Mouse (Mus musculus) heart, adult 11 months (tissue): ENCODE measurements at regions not wholly inside any gene's neighbourhood (a gene's known extent, or its start where the extent isn't known, plus 50 kb on each side); places are given as distances from the start of the nearest gene placed in this dataset.
"Not testable (repeated sequence)": the region's sequence is repeated elsewhere in the genome, so short reads cannot be mapped to it uniquely, and the experiment has no call there.

Experiments used
- DNase-seq: peaks from one replicate; pipeline ENCODE4 v3.0.0; 2022

DNA sequence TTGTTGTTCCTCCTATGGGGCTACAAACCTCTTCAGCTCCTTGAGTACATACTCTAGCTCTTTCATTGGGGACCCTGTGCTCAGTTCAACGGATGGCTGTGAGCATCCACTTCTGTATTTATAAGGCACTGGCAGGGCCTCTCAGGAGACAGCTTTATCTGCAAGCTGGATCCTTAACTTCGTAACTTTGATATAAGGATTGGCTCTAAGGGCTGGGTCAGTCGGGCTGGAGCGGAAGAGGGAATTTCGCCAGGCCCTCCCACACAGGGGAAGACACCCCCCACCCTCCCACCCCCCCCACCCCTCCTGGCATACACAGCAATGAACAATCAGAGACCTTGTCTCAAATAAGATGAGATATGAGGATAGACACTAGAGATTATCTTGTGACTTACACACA, 304.3 kb upstream of the Chordc1 start:
- DNase-seq: peak; percentile 74

- DNase-seq: no peak
These were observed 289.4 kb upstream of the Chordc1 start for GRCm38 (mm10) chr9:18002557-18002956.

- no peak for DNase-seq
These were observed 250.6 kb upstream of the Chordc1 start for GRCm38 (mm10) chr9:18041346-18041745.

DNA sequence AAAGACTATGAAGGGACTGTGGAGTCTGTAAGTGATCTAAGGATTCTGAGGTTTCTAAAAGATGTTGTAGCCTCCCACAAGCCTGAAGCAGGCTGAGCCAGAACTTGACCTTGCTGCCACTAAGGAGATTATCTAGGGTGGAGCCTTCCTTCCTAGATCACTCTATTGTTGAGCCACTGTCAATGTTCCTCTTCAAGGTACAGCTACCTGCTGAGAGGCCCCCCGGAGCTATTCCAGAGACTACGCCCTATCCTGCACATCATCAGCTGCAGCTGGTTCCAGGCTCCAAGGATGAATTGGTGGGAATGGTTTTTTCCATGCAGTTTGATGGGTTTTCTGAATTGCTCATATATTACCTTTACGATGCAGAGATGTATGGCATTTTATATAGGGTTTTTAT, 249.3 kb upstream of the Chordc1 start:
- not testable (repeated sequence) for DNase-seq

DNA sequence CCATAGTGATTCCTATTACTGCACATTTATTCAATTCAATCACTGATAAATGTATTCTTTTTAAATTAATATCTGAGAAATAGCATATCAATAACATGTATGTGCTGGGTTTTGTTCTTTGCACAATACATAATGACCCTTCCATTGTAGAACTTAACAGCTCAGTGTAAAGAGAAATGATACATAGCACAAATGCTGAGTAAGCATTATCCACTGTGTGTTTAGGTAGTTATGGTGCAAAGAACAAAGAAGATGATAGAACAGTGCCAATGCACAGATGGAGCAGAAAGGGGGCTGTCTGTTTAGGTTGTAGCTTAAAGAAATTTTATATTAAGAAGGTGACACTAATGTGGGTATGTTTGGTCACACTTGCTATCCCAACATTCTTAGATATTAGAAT, 215.0 kb upstream of the Chordc1 start:
- no peak for DNase-seq

DNA sequence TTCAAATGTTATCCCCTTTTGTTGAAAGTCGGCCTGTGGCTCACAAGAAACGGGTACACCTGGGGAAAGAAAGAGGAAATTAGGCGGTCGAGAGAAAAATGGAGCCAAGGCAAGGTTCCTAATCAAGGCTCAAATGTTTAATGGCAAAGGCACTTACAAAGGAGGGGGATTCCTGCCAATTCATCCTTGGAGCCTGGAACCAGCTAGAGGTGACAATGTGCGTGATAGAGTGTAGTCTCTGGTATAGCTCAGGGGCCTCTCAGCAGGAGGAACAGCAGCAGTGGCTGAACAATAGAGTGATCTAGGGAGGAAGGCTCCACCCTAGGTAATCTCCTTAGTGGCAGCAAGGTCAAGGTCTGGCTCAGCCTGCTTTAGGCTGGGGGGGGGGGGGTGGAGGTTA, 213.5 kb upstream of the Chordc1 start:
- DNase-seq: not testable (repeated sequence)

DNA sequence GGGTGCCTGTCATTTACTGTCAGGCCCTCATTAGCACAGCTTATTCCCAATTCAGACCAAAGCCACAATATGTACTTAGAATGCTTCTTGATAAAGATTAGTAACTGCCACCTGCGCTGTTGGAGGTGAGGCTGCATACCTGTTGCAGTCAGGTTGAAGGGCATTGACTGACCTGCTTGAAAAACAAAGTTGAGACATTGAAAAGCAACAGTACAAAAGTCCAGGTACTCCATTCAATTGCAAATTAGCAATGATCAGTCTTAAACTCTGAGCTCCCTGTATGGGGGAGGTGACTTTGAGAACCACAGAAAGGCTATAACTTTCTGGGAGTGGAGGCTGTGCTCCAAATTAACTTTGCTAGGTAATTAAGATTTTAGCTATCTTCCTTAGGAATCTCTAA, 212.8 kb upstream of the Chordc1 start:
- not testable (repeated sequence) for DNase-seq
